Mouse (Mus musculus) midbrain, embryonic 13.5 days (tissue): ENCODE measurements at regions not wholly inside any gene's neighbourhood (a gene's known extent, or its start where the extent isn't known, plus 50 kb on each side); places are given as distances from the start of the nearest gene placed in this dataset.

Source experiments
- ATAC-seq: fragments of 200-750 bp; cut with Nextera tagmentation; 2 replicates; pipeline ENCODE4 v1.8.0; 2017; ENCODE audit warnings: mild to moderate bottlenecking, moderate TSS enrichment, moderate library complexity
- H3K27ac ChIP-seq: fragments of 300-500 bp; sonication (generic); 2 replicates; pipeline ENCODE4 v1.5.1; 2015; ENCODE audit warnings: inconsistent platforms, mild to moderate bottlenecking, moderate library complexity
- H3K27me3 ChIP-seq: fragments of 300-500 bp; sonication (generic); 2 replicates; pipeline ENCODE4 v1.6.1; 2015; ENCODE audit warnings: mild to moderate bottlenecking, inconsistent platforms
- H3K36me3 ChIP-seq: fragments of 300-500 bp; sonication (generic); 2 replicates; pipeline ENCODE4 v1.6.1; 2015; ENCODE audit warnings: mild to moderate bottlenecking, inconsistent platforms
- H3K4me1 ChIP-seq: fragments of 300-500 bp; sonication (generic); replicated peaks from 2 replicates; pipeline ENCODE4 v1.6.1; 2015; ENCODE audit warnings: inconsistent platforms
- H3K4me2 ChIP-seq: fragments of 300-500 bp; sonication (generic); replicated peaks from 2 replicates; pipeline ENCODE4 v1.6.1; 2015; ENCODE audit warnings: moderate library complexity, mild to moderate bottlenecking, inconsistent platforms
- H3K4me3 ChIP-seq: fragments of 300-500 bp; sonication (generic); replicated peaks from 2 replicates; pipeline ENCODE4 v1.5.1; 2015; ENCODE audit warnings: mild to moderate bottlenecking, inconsistent platforms
- H3K9ac ChIP-seq: fragments of 300-500 bp; sonication (generic); replicated peaks from 2 replicates; pipeline ENCODE4 v1.6.1; 2015; ENCODE audit warnings: mild to moderate bottlenecking, inconsistent platforms
- H3K9me3 ChIP-seq: fragments of 300-500 bp; sonication (generic); 2 replicates; pipeline ENCODE4 v1.6.1; 2016; ENCODE audit warnings: mild to moderate bottlenecking, inconsistent platforms
- WGBS: fragments of 180-500 bp; shearing (Covaris S2); methylation state at CpG from one replicate; pipeline ENCODE4 v1.1.7; 2015; 5-methylcytosine and 5-hydroxymethylcytosine counted together

- H3K9me3 ChIP-seq: no peaks in the 10 kb centered on the region
- no peak overlapping the region for H3K4me3 ChIP-seq
- H3K27me3 ChIP-seq: no peaks in the 10 kb centered on the region
- no peak overlapping the region for H3K27ac ChIP-seq
- 79% methylated on average over 8 of the region's 8 CpGs for WGBS
- no peak for ATAC-seq
- no peak overlapping the region for H3K4me2 ChIP-seq
- H3K36me3 ChIP-seq: no peaks in the 10 kb centered on the region
- no peak overlapping the region for H3K9ac ChIP-seq
- H3K4me1 ChIP-seq: no peaks in the 10 kb centered on the region
Measured at GRCm38 (mm10) chr13:37603226-37603994, 174.8 kb upstream of the Rreb1 start.

DNA sequence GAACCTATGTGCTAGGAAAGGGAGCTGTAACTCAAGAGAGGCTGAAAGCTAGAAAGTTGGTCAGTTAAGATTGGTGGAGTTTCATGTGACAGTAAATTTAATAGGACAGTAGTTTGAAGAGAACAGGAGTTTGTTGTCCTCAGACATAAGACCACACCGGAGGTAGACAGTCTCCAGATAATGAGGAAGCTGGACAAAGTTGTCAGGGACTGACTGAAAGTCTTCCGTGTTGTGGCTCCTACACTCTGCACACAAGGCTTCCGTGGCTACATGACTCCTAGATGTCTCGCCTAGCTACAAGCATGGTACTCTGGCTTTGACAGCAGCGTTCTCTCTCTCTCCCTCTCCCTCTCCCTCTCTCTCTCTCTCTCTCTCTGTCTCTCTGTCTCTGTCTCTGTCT, 171.9 kb upstream of the Rreb1 start:
- 91% methylated on average over 5 of the region's 5 CpGs for WGBS
- Histone ChIP-seq H3K27me3 (no peaks in the 10 kb centered on the region), H3K9ac (no peak overlapping the region), H3K27ac (no peak overlapping the region), H3K36me3 (no peaks in the 10 kb centered on the region), H3K4me2 (no peak overlapping the region), H3K9me3 (no peaks in the 10 kb centered on the region), H3K4me3 (no peak overlapping the region), H3K4me1 (no peaks in the 10 kb centered on the region)
- no peak for ATAC-seq

GRCm38 (mm10) chr13:37609085-37609484, 169.1 kb upstream of the Rreb1 start:
- H3K9ac ChIP-seq: no peak overlapping the region
- no peaks in the 10 kb centered on the region for H3K36me3 ChIP-seq
- no peak overlapping the region for H3K4me2 ChIP-seq
- WGBS: 92% methylated on average over 5 of the region's 5 CpGs
- H3K9me3 ChIP-seq: no peaks in the 10 kb centered on the region
- no peak overlapping the region for H3K27ac ChIP-seq
- no peaks in the 10 kb centered on the region for H3K4me1 ChIP-seq
- ATAC-seq: no peak
- H3K4me3 ChIP-seq: no peak overlapping the region
- H3K27me3 ChIP-seq: no peaks in the 10 kb centered on the region

- H3K27ac ChIP-seq: no peak overlapping the region
- H3K9me3 ChIP-seq: no peaks in the 10 kb centered on the region
- H3K4me2 ChIP-seq: no peak overlapping the region
- H3K36me3 ChIP-seq: no peaks in the 10 kb centered on the region
- no peak overlapping the region for H3K9ac ChIP-seq
- no peaks in the 10 kb centered on the region for H3K4me1 ChIP-seq
- H3K4me3 ChIP-seq: no peak overlapping the region
- no peak for ATAC-seq
- H3K27me3 ChIP-seq: no peaks in the 10 kb centered on the region
- WGBS: 93% methylated on average over 3 of the region's 3 CpGs
Measured at GRCm38 (mm10) chr13:37611387-37611786, 166.8 kb upstream of the Rreb1 start.

GRCm38 (mm10) chr13:37617015-37617414, 161.2 kb upstream of the Rreb1 start:
- Histone ChIP-seq H3K36me3 (no peaks in the 10 kb centered on the region), H3K9ac (no peak overlapping the region), H3K27me3 (no peaks in the 10 kb centered on the region), H3K9me3 (no peaks in the 10 kb centered on the region), H3K27ac (no peak overlapping the region), H3K4me2 (no peak overlapping the region), H3K4me3 (no peak overlapping the region), H3K4me1 (no peaks in the 10 kb centered on the region)
- 82% methylated on average over 4 of the region's 4 CpGs for WGBS
- no peak for ATAC-seq

GRCm38 (mm10) chr13:37619841-37620725, 158.1 kb upstream of the Rreb1 start:
- Histone ChIP-seq H3K9ac (no peak overlapping the region), H3K27me3 (no peaks in the 10 kb centered on the region), H3K4me2 (no peak overlapping the region), H3K4me1 (no peaks in the 10 kb centered on the region), H3K27ac (no peak overlapping the region), H3K9me3 (no peaks in the 10 kb centered on the region), H3K36me3 (no peaks in the 10 kb centered on the region), H3K4me3 (no peak overlapping the region)
- 0 out of 2 replicates have a peak, but pooled peaks have one; percentile 37 for ATAC-seq
- WGBS: 68% methylated on average over 11 of the region's 11 CpGs

DNA sequence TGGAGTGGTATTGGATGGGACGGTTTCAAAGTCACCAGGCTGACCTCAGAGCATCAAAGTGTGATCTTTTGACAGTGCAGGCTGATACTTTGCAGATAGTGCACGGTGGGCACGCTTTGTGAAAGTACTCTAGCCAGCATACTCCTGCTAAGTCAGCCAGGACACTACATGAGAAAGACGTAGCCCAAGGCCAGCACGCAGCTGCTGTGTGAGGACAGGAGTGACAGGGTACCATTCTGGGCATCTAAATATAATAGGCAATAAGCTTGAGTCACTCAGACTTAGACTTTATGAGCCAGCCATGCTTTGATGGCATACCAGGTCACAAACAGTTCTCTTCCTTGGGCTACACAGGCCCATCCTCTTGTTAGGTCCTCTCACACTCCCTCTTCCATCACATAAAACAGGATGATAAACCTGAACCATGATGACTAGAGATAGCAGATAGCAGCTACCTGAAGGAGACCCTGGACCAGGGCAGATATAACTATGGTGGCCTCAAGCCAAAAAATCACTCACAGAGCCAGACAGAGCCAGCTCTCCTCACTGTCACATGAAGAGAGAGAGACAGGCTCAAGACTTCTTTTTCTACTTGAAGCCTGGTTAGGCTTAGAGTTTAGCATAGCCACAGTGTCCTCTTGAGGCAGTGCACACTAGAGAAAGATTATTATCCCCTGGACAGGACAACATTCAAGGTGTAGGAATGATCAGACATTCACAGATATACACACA, 156.7 kb upstream of the Rreb1 start:
- H3K4me2 ChIP-seq: no peak overlapping the region
- H3K9ac ChIP-seq: no peak overlapping the region
- H3K27ac ChIP-seq: no peak overlapping the region
- H3K4me1 ChIP-seq: no peaks in the 10 kb centered on the region
- H3K4me3 ChIP-seq: no peak overlapping the region
- no peak for ATAC-seq
- no peaks in the 10 kb centered on the region for H3K27me3 ChIP-seq
- H3K9me3 ChIP-seq: no peaks in the 10 kb centered on the region
- H3K36me3 ChIP-seq: no peaks in the 10 kb centered on the region
- 94% methylated on average over 5 of the region's 5 CpGs for WGBS

GRCm38 (mm10) chr13:37622366-37623088, 155.7 kb upstream of the Rreb1 start:
- Histone ChIP-seq H3K27me3 (no peaks in the 10 kb centered on the region), H3K4me3 (no peak overlapping the region), H3K4me2 (no peak overlapping the region), H3K27ac (no peak overlapping the region), H3K36me3 (no peaks in the 10 kb centered on the region), H3K9ac (no peak overlapping the region), H3K4me1 (no peaks in the 10 kb centered on the region), H3K9me3 (no peaks in the 10 kb centered on the region)
- ATAC-seq: no peak
- WGBS: 79% methylated on average over 6 of the region's 6 CpGs

- H3K9me3 ChIP-seq: no peaks in the 10 kb centered on the region
- ATAC-seq: no peak
- H3K9ac ChIP-seq: no peak overlapping the region
- H3K4me3 ChIP-seq: no peak overlapping the region
- H3K4me2 ChIP-seq: no peak overlapping the region
- no peaks in the 10 kb centered on the region for H3K36me3 ChIP-seq
- no peaks in the 10 kb centered on the region for H3K27me3 ChIP-seq
- H3K4me1 ChIP-seq: no peaks in the 10 kb centered on the region
- 42% methylated on average over 1 of the region's 1 CpGs for WGBS
- no peak overlapping the region for H3K27ac ChIP-seq
Measured at GRCm38 (mm10) chr13:37624741-37625140, 153.5 kb upstream of the Rreb1 start.

GRCm38 (mm10) chr13:37625532-37626235, 152.5 kb upstream of the Rreb1 start:
- no peak for ATAC-seq

More at GRCm38 (mm10) chr13:37625532-37626235, 152.5 kb upstream of the Rreb1 start:
- H3K4me1 ChIP-seq: no peaks in the 10 kb centered on the region
- 90% methylated on average over 13 of the region's 13 CpGs for WGBS
- H3K4me3 ChIP-seq: no peak overlapping the region
- no peak overlapping the region for H3K4me2 ChIP-seq
- H3K27me3 ChIP-seq: no peaks in the 10 kb centered on the region
- H3K9me3 ChIP-seq: no peaks in the 10 kb centered on the region
- no peak overlapping the region for H3K27ac ChIP-seq
- H3K36me3 ChIP-seq: no peaks in the 10 kb centered on the region
- no peak overlapping the region for H3K9ac ChIP-seq
